Mouse (Mus musculus): ENCODE measurements around the gene Myo10. TPM values are rescaled to one million over a fixed set of nuclear protein-coding genes. Genes with fewer than 3 reads are reported as not detected.

Gene Myo10
- polyA plus RNA-seq (2017; shearing (Covaris generic)) = 1 to 10 TPM; 2.0 to 2.9 TPM

DNA sequence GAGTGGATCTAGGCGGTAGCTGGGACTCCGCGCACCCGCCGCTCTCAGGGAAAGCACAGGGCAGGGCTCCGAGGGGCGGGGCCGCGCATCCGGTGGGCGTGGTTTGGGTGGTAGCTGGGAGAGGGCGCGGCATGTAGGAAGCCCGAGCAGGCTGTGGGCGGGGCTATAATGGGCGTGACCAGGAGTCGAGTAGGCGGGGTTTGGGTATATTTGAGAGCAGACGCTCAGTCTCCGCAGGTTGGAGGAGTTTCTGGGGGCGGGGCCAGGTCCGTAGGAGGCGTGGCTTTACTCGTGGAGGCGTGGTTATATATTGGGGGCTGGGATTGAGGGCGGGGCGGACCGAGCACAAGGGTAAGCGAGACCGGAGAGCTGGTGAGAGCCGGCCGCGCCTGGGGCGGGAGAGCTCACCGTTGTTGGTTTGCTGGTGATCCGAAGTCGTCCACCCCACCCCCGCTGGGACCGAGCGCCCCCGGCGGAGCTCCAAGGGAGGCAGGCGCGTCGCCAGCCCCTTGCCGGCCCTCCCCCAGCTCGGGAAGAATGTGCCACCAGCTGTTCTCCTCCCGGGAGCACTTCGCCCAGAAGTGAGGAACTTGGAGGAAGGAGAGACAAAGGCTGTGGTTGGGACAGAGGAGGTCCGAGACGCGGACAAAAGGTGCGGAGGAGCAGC is at the start of gene Myo10:
Gene Myo10 (plus strand): TSS at position 326 of the 667 bp plus-strand sequence.

DNA sequence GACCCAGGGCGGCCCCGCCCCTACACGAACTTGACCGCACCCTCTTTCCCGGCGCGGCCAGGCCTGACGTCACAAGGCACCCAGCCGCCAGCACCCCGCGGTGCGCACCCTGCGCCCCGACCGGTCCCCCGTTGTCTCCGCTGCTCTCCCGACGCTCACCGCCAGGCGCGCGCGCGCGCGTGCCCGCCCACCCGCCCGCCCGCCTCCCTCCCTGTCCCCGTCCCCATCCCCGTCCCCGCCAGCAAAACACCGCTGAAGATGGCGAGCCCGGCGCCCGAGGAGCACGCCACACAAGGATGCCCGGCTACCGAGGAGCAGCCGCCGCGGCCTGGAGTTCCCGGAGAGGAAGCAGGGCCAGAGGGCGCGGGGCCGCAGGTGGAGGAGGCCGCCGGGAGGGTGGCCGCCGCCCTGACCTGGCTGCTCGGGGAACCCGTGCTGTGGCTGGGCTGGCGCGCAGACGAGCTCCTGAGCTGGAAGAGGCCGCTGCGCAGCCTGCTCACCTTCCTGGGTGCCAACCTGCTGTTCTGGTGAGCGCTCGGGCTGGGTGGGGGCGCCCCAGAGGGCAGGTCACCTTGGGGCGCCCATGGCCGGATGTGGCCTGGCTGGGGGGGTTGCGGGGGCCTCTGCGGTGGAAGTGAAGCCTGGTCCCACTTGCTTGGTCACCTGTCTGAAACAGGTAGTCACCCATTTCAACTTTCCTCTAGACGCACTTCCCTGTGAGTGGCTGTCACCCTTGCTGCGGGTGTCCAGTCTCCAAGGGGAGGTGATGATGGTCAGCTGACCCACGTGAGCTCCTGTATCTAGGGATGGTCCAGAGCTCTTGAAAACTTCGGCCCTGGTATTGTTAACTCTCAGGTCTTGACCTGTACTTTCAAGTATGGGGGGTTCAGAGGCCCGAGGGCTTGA is 221.0 kb downstream of the Myo10 start, which contains the start of gene Retreg1:
Gene Retreg1 (plus strand): TSS at position 95 of the 906 bp plus-strand sequence.

Other genes starting within 250 kb of the Myo10 start
- 1 to 10 TPM; 2.2 to 4.1 TPM for gene Basp1, start 208.8 kb upstream of the Myo10 start, polyA plus RNA-seq (2017; shearing (Covaris generic))
- 10 to 100 TPM; 49.7 to 69.1 TPM for gene Retreg1, start 220.7 kb downstream of the Myo10 start, polyA plus RNA-seq (2017; shearing (Covaris generic))

All from activated CD4-positive, CD25-positive, alpha-beta regulatory T cell (primary cell).